Mouse (Mus musculus): ENCODE results near the gene A730071L15Rik. TPM values are rescaled to one million over a fixed set of nuclear protein-coding genes. Genes with fewer than 3 reads are reported as not detected.

The A730071L15Rik gene
- polyA plus RNA-seq, 1 experiment, result not detected

DNA sequence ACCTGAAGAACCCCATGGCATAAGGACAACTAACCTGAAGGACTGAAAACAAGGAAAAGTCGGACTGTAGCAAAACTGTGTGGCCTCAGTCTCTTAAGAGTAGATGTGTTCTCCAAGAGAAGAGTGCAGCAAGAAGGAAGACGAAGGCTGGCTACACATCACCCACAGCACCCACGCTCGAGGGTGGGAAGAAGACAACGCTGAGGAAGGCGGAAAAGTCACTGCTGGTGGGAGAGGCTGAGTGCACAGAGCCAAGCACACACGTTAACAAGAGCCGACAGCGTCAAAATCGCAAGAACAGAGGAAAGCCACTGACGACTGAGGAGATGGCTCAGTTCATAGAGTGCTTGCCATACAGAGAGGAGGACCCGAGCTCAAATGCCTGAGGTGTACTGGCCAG, 36.1 kb upstream of the A730071L15Rik start:
- TF ChIP-seq CTCF (IDR thresholded peaks at IDR 0.05; ENCODE audit: low read depth, low read length) (no peak), POLR2A (IDR thresholded peaks at IDR 0.05; ENCODE audit: borderline replicate concordance, low read depth, low read length) (no peak)
- Histone ChIP-seq H3K4me1 (ENCODE audit: control insufficient read depth, insufficient read depth, low read length) (peaks cover 25% of the 10 kb centered on the region), H3K4me3 (ENCODE audit: insufficient read depth, low read length) (no peak overlapping the region), H3K27ac (ENCODE audit: insufficient read depth, low read depth, low read length) (no peak overlapping the region)

DNA sequence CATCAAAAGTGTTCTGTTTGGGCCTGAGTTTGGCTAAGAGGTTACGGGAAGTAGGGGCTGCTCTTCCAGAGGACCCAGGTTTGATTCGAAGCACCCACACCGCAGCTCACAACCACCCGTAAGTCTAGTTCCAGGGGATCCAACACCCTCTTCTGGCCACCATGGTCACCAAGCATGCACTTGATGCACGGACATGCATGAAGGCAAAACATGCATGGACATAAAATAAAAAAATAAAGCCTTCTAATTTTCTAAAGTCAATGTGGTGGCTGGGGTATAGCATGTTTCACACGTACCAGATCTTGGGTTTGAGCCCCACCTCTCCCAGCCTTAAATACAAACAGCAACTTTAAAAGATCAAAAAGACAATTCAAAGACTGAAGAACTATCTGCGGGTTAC, 35.0 kb upstream of the A730071L15Rik start:
- TF ChIP-seq POLR2A (IDR thresholded peaks at IDR 0.05; ENCODE audit: borderline replicate concordance, low read depth, low read length) (no peak), CTCF (IDR thresholded peaks at IDR 0.05; ENCODE audit: low read depth, low read length) (no peak)
- no peak overlapping the region for H3K4me3 ChIP-seq (ENCODE audit: insufficient read depth, low read length)
- peaks cover 35% of the 10 kb centered on the region for H3K4me1 ChIP-seq (ENCODE audit: control insufficient read depth, insufficient read depth, low read length)
- H3K27ac ChIP-seq (ENCODE audit: insufficient read depth, low read depth, low read length), result no peak overlapping the region

DNA sequence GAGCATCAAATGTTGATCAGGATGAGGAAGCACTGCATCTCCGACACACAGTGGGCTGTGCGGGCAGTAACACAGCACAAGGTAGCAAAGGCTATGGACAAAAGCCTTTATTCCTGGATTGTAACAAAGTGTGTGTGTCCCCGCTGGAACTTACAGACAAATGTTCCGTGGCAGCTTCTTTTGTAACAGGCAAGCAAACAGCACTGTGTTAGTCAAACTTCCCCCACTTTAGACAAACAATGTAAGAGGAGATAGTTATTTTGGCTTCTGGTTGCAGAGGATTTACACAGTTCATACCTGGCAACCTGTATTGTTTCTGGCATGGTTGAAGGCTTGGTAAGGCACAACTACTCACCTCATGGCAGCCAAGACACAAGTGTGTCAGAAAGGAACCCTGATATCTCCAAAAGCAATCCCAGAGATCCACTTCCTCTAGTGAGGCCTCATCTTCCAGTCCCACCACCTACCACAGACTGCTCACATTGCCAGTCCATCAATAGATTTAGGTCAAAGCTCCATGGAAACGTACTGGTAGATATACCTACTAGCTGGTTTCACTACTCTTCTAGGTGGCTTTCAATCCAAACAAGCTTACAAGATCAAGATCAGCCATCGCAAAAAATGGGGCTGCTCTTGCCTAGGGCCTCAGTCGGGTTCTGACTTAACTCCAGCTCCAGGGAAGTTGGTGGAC, 34.3 kb upstream of the A730071L15Rik start:
- Histone ChIP-seq H3K4me1 (ENCODE audit: control insufficient read depth, insufficient read depth, low read length) (peaks cover 39% of the 10 kb centered on the region), H3K27ac (ENCODE audit: insufficient read depth, low read depth, low read length) (no peak overlapping the region), H3K4me3 (ENCODE audit: insufficient read depth, low read length) (no peak overlapping the region)
- TF ChIP-seq CTCF (IDR thresholded peaks at IDR 0.05; ENCODE audit: low read depth, low read length), result no peak
- TF ChIP-seq POLR2A (IDR thresholded peaks at IDR 0.05; ENCODE audit: borderline replicate concordance, low read depth, low read length), result no peak

DNA sequence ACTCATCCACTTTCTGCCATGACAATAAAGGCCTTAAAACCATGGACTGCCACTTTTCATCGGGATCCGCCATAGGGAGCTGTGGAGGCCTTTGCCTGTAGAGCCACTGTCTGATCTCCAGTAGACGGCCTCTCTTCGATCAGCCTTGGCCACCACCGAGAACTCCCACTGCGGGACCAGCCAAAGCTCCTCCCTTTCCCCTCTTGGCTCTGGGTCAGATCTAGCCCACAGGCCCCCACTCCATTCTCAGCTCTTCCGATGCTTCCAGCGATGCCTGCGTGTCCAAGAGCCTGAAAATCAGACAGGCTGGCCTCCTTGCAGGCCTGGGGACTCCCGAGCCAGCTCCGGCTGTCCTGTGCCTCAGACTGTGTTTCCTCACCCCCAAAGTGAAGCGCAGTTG, 33.5 kb upstream of the A730071L15Rik start:
- Histone ChIP-seq H3K4me3 (ENCODE audit: insufficient read depth, low read length) (no peak overlapping the region), H3K4me1 (ENCODE audit: control insufficient read depth, insufficient read depth, low read length) (peaks cover 34% of the 10 kb centered on the region), H3K27ac (ENCODE audit: insufficient read depth, low read depth, low read length) (no peak overlapping the region)
- TF ChIP-seq POLR2A (IDR thresholded peaks at IDR 0.05; ENCODE audit: borderline replicate concordance, low read depth, low read length) (no peak), CTCF (IDR thresholded peaks at IDR 0.05; ENCODE audit: low read depth, low read length) (no peak)

DNA sequence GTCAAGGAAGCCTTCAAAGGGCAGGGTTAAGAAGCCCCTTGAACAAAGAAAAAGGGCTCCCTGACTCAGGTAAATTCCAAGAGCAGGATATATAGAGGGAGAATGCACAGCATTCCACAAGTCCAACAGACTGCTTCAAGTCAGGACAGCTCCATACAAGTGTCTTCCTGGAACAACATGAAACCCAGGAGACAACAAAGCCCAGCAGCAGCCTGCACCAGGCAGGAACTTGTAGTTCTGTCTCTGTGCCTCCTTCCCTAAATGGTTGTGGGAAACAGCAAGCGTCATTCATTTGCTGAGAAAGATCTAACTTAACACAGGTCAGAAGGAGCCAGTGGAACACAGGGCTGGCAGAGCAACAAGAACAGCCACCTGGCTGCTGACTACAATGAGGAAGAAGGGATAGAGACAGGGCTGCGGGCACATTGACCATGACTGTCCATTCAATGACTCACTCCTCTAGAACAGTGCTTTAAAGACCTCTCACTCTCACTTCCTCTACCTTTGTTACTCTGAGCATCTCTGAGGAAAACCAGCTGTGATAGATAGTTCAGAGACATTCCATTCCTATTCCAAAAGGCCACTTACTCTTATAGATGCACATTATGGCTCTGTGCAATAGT, 30.7 kb upstream of the A730071L15Rik start:
- TF ChIP-seq POLR2A (IDR thresholded peaks at IDR 0.05; ENCODE audit: borderline replicate concordance, low read depth, low read length) (no peak), CTCF (IDR thresholded peaks at IDR 0.05; ENCODE audit: low read depth, low read length) (no peak)
- peaks cover 34% of the 10 kb centered on the region for H3K4me1 ChIP-seq (ENCODE audit: control insufficient read depth, insufficient read depth, low read length)
- H3K4me3 ChIP-seq (ENCODE audit: insufficient read depth, low read length), result no peak overlapping the region
- H3K27ac ChIP-seq (ENCODE audit: insufficient read depth, low read depth, low read length), result no peak overlapping the region

DNA sequence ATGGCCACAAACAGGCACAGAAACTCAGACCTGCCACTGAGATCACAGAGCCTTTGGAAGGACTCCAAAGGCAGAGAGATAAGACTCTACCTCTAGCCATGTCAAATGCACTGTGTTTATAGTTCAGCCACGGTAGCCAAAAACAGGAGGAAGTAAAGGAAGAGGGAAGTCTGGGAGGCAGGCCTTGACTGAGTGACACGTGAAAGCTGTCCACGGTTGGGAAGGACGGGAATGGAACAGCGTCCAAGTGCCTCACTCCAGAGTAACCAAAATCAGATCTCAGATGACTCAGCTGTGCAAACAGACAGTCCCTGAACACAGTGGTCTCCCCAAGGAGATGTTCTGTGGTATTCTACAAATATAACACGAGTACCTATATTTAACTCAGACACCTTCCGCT, 25.1 kb upstream of the A730071L15Rik start:
- TF ChIP-seq POLR2A (IDR thresholded peaks at IDR 0.05; ENCODE audit: borderline replicate concordance, low read depth, low read length) (no peak), CTCF (IDR thresholded peaks at IDR 0.05; ENCODE audit: low read depth, low read length) (no peak)
- H3K4me3 ChIP-seq (ENCODE audit: insufficient read depth, low read length), result no peak overlapping the region
- H3K27ac ChIP-seq (ENCODE audit: insufficient read depth, low read depth, low read length), result no peak overlapping the region
- H3K4me1 ChIP-seq (ENCODE audit: control insufficient read depth, insufficient read depth, low read length), result peaks cover 36% of the 10 kb centered on the region

DNA sequence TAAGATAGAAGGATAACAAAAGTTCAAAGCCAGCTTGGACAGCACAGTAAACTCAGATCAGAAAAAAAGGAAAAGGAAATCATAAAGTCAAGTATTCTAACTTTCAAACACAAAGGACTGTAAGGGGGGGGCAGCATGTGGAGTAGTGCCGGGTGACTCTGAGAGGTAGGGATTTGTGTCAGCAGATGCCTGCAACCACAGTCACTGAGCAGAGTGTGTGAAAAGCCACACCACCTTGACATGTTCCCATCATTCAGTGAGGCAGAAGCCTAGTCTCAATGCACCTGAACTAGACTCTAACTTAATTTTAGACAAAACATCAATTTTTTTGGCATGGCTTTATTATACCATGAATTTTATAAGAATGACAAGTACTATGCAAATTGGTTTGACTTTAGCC, 24.3 kb upstream of the A730071L15Rik start:
- H3K4me3 ChIP-seq (ENCODE audit: insufficient read depth, low read length), result no peak overlapping the region
- no peak overlapping the region for H3K27ac ChIP-seq (ENCODE audit: insufficient read depth, low read depth, low read length)

DNA sequence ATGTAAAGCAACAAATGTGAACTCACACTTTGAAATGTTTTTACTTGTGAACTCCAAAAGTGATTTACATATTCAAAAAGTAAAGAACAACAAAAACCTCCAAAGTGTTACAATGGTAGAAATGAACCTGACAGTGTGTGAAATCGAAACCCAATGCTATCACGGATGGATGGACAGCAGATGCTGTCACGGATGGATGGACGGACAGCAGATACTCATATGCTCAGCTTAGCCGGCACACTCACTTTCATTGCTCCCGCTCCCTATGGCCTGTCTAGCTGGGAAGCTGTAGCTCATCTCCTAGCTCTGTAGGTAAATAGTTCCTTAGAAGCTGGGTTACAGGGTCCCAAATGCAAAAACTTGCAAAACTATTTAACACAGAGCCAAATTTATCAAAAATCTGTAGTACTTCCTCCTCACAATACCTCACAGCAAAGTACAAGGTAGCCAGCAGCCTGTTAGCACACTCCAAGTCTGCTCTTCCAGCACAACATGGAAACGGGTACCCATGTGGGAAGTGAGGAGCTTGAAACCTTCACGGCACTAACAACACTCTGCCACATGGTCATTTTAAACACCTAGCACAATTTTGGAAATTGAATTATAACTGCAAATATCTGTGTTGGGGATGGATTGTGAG, 21.9 kb upstream of the A730071L15Rik start:
- TF ChIP-seq CTCF (IDR thresholded peaks at IDR 0.05; ENCODE audit: low read depth, low read length) (no peak), POLR2A (IDR thresholded peaks at IDR 0.05; ENCODE audit: borderline replicate concordance, low read depth, low read length) (no peak)
- Histone ChIP-seq H3K27ac (ENCODE audit: insufficient read depth, low read depth, low read length) (no peak overlapping the region), H3K4me1 (ENCODE audit: control insufficient read depth, insufficient read depth, low read length) (peaks cover 38% of the 10 kb centered on the region), H3K4me3 (ENCODE audit: insufficient read depth, low read length) (no peak overlapping the region)

More for the DNA sequence above, 24.3 kb upstream of the A730071L15Rik start:
- TF ChIP-seq CTCF (IDR thresholded peaks at IDR 0.05; ENCODE audit: low read depth, low read length) (no peak), POLR2A (IDR thresholded peaks at IDR 0.05; ENCODE audit: borderline replicate concordance, low read depth, low read length) (no peak)
- peaks cover 38% of the 10 kb centered on the region for H3K4me1 ChIP-seq (ENCODE audit: control insufficient read depth, insufficient read depth, low read length)

DNA sequence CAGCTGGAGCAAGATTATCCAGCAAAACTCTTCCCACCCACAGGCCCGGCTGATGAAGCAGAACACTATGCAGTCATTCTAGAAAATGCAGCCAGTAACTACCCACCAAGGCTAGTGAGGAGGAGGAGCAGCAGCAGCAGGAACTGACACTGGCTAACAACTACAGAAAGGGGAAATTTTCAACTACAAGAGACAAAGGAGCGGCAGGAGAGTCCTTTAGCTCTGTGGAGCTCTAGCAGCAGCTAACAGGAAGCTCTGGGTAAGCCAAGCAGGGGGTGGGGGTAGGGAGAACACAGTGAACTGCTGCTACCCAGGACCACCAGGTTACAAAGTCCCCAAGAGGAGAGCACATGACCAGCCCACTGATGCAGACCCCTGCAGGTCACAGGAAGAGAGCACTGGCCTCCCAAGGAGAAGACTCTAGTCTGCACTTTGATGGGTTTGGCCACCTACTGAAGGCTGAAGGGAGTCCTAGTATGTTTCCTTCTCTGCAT, 21.1 kb upstream of the A730071L15Rik start:
- H3K4me1 ChIP-seq (ENCODE audit: control insufficient read depth, insufficient read depth, low read length), result peaks cover 38% of the 10 kb centered on the region
- peak overlapping the region; percentile 29 for H3K27ac ChIP-seq (ENCODE audit: insufficient read depth, low read depth, low read length)
- TF ChIP-seq POLR2A (IDR thresholded peaks at IDR 0.05; ENCODE audit: borderline replicate concordance, low read depth, low read length), result no peak
- no peak for TF ChIP-seq CTCF (IDR thresholded peaks at IDR 0.05; ENCODE audit: low read depth, low read length)
- H3K4me3 ChIP-seq (ENCODE audit: insufficient read depth, low read length), result no peak overlapping the region

DNA sequence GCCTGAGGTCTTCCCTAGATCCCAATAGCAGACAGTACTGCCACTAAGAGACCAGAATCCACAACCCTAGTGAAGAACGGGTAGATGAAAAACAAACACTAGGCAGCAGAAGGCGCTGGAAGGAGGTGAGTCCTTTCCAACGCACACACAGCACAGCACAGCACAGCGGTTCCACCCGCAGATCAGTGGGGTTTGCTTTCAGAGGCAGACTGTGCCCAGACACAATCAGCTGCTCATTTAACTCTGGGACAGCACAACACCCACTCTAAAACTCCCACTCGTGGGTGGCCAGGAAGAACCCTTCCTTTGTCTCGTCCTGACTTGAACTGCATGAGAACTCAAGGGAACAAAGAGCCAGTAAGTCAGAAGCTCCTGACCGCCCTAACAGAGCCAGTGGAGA, 20.6 kb upstream of the A730071L15Rik start:
- Histone ChIP-seq H3K4me3 (ENCODE audit: insufficient read depth, low read length) (no peak overlapping the region), H3K4me1 (ENCODE audit: control insufficient read depth, insufficient read depth, low read length) (peaks cover 38% of the 10 kb centered on the region), H3K27ac (ENCODE audit: insufficient read depth, low read depth, low read length) (peak overlapping the region; percentile 29)
- TF ChIP-seq POLR2A (IDR thresholded peaks at IDR 0.05; ENCODE audit: borderline replicate concordance, low read depth, low read length), result no peak
- TF ChIP-seq CTCF (IDR thresholded peaks at IDR 0.05; ENCODE audit: low read depth, low read length), result no peak

Data from bone marrow macrophage, adult 2 months (primary cell).